Mouse (Mus musculus) cerebellum, postnatal 4 days (tissue): ENCODE results near the gene Grwd1.

Experiments
- DNase-seq, 2 experiments: peaks; one replicate each; pipeline ENCODE4 v3.0.0; 2022; ENCODE audit warnings: low spot score in 2 of 2, mixed read lengths in 1 of 2

Gene Grwd1

GRCm38 (mm10) chr7:45842950-45843744 is 12.4 kb upstream of the Grwd1 start:
- no peak for DNase-seq

- no peak for DNase-seq
Observed at GRCm38 (mm10) chr7:45833924-45834323, 3.2 kb upstream of the Grwd1 start.

GRCm38 (mm10) chr7:45833148-45833790 is 2.5 kb upstream of the Grwd1 start:
- DNase-seq = no peak

GRCm38 (mm10) chr7:45832428-45832827 is 1.7 kb upstream of the Grwd1 start:
- no peak for DNase-seq

- DNase-seq = no peak
Observed at GRCm38 (mm10) chr7:45831128-45831525, 383 bp upstream of the Grwd1 start.

GRCm38 (mm10) chr7:45826631-45827030 is 4.1 kb downstream of the Grwd1 start:
- no peak for DNase-seq

GRCm38 (mm10) chr7:45824598-45824997 is 6.1 kb downstream of the Grwd1 start, which contains the start of gene Kcnj14:
Kcnj14 (minus strand) TSS chr7:45824782.
- DNase-seq = no peak

GRCm38 (mm10) chr7:45820913-45821312 is 9.8 kb downstream of the Grwd1 start:
- DNase-seq = no peak

GRCm38 (mm10) chr7:45819843-45820242 is 10.9 kb downstream of the Grwd1 start:
- DNase-seq = no peak

GRCm38 (mm10) chr7:45815984-45816351 is 14.8 kb downstream of the Grwd1 start:
- DNase-seq = no peak

- no peak for DNase-seq
Observed at GRCm38 (mm10) chr7:45815323-45815983, 15.3 kb downstream of the Grwd1 start.

GRCm38 (mm10) chr7:45814841-45815240 is 15.9 kb downstream of the Grwd1 start:
- DNase-seq = no peak

- peak; percentile 96 to 98 for DNase-seq
Observed at GRCm38 (mm10) chr7:45813787-45814779, 16.7 kb downstream of the Grwd1 start, which contains the start of gene Cyth2. Cyth2 (minus strand) TSS chr7:45814581.

- DNase-seq = no peak
Observed at GRCm38 (mm10) chr7:45812921-45813320, 17.8 kb downstream of the Grwd1 start.

GRCm38 (mm10) chr7:45809276-45810075 is 21.3 kb downstream of the Grwd1 start:
- DNase-seq = no peak

- DNase-seq = no peak
Observed at GRCm38 (mm10) chr7:45808471-45808870, 22.3 kb downstream of the Grwd1 start.

GRCm38 (mm10) chr7:45805941-45806340 is 24.8 kb downstream of the Grwd1 start:
- no peak for DNase-seq

- no peak for DNase-seq
Observed at GRCm38 (mm10) chr7:45802551-45802950, 28.2 kb downstream of the Grwd1 start.

- peak; percentile 92 to 96 for DNase-seq
Observed at GRCm38 (mm10) chr7:45801348-45801747, 29.4 kb downstream of the Grwd1 start.

GRCm38 (mm10) chr7:45800546-45801204 is 30.1 kb downstream of the Grwd1 start:
- DNase-seq = no peak
